ENCODE assay signal across 8 mouse cellular contexts in the genomic region with DNA sequence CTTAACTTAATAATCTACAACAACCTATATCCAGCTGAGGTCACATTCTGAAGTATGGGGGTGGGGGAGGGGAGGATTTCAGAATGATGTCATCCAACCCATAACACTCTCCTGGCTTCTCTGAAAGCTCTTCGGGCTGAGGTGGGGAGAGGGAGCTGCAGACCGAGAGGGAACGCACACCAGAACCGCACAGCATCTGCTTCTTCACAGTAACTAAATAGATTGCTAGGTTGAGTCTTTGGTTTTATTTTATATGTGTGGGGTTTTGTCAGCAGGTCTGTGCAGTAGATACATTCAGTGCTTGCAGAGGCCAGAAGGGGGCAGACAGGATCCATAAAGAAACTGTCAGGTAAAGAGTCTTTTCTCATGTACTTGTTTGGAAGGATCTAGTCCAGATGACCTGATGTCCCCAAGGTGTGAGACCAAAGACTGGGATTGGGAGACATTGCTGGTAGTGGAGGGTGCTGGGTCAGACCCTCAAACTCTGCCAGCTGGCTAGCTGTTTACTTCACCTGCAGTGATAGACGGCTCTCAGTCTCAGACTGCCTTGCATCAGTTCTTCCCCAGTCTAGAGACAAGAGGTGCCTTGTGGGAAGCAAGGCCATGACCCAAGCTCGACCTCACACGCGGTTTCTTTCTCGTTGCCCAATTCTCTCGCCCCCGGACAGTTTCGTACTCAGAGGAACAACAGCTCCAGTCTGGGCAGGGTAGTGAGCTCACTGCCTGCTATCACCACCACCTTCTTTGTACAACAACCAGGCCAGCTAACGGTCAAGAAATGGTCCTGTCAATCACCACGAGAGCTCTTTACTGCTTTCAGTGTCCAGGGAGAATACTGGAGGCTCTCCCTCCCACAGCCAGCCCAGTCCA.
DNase-seq lines count a peak whose midpoint lies in the region; ATAC-seq and TF ChIP-seq lines count a peak whose summit lies in the region.

No protein-coding gene starts in this region.

- H3K27ac ChIP-seq in liver, embryonic 12.5 days, result no peak overlapping the region
- H3K27ac ChIP-seq in hindbrain, embryonic 14.5 days, result no peak overlapping the region
- H3K27ac ChIP-seq in liver, embryonic 14.5 days, result no peak overlapping the region
- no peak overlapping the region; the same call in 1 of the 2 replicates for H3K27ac ChIP-seq in stomach, postnatal 0 days (replicated peaks)

- no peak overlapping the region for H3K4me3 ChIP-seq in liver, embryonic 12.5 days
- H3K4me3 ChIP-seq in hindbrain, embryonic 14.5 days (replicated peaks; ENCODE audit: low read length), result no peak overlapping the region
- H3K4me3 ChIP-seq in liver, embryonic 14.5 days (ENCODE audit: insufficient read depth in 1 of 2, low read depth in 2 of 2, low read length in 2 of 2), result no peak overlapping the region
- no peak overlapping the region for H3K4me3 ChIP-seq in stomach, postnatal 0 days (ENCODE audit: low read depth, low read length)

- no peak for ATAC-seq in liver, embryonic 12.5 days
- 0 out of 2 replicates have a peak, but pooled peaks have one; percentile 27 for ATAC-seq in common myeloid progenitor, adult 5-6 weeks (replicated peaks; ENCODE audit: low read depth, poor library complexity, severe bottlenecking)
- peak; percentile 39 for ATAC-seq in hindbrain, embryonic 14.5 days (ENCODE audit: low FRiP score)
- no peak for ATAC-seq in liver, embryonic 14.5 days (ENCODE audit: insufficient read depth)
- peak; percentile 30; the same call in 1 of the 2 replicates for ATAC-seq in stomach, postnatal 0 days (ENCODE audit: low FRiP score, low TSS enrichment)

- no peaks in the 10 kb centered on the region for H3K4me1 ChIP-seq in liver, embryonic 12.5 days
- no peaks in the 10 kb centered on the region for H3K4me1 ChIP-seq in hindbrain, embryonic 14.5 days (replicated peaks; ENCODE audit: control insufficient read depth, insufficient read depth, low read length)
- H3K4me1 ChIP-seq in liver, embryonic 14.5 days (replicated peaks; ENCODE audit: control insufficient read depth in 2 of 2, insufficient read depth in 2 of 2, low read length in 1 of 2), result peaks cover 0 to 3% of the 10 kb centered on the region in 2 experiments; a peak in 1 of 4 replicates
- H3K4me1 ChIP-seq in stomach, postnatal 0 days (replicated peaks; ENCODE audit: control insufficient read depth, insufficient read depth), result peaks cover 5% of the 10 kb centered on the region

- DNase-seq in liver, result peak; percentile 27
- DNase-seq in hindbrain, embryonic 14.5 days (ENCODE audit: low spot score), result no peak
- no peak for DNase-seq in liver, embryonic 14.5 days (ENCODE audit: low read depth in 3 of 3, low spot score in 3 of 3)
- peak; percentile 30 for DNase-seq in stomach, postnatal 0 days (ENCODE audit: low spot score)
- DNase-seq in cerebellum, postnatal 25 days, result no peak
- DNase-seq in adrenal gland, postnatal 25 days, result no peak

- no peaks in the 10 kb centered on the region for H3K27me3 ChIP-seq in liver, embryonic 12.5 days (replicated peaks)
- H3K27me3 ChIP-seq in hindbrain, embryonic 14.5 days (ENCODE audit: control insufficient read depth, insufficient read depth, low read length), result no peaks in the 10 kb centered on the region
- no peaks in the 10 kb centered on the region for H3K27me3 ChIP-seq in liver, embryonic 14.5 days (ENCODE audit: control insufficient read depth, insufficient read depth, low read length)
- H3K27me3 ChIP-seq in stomach, postnatal 0 days (ENCODE audit: control insufficient read depth, insufficient read depth, low read length), result no peaks in the 10 kb centered on the region

- no peaks in the 10 kb centered on the region for H3K9me3 ChIP-seq in liver, embryonic 12.5 days (replicated peaks)
- H3K9me3 ChIP-seq in hindbrain, embryonic 14.5 days (ENCODE audit: control insufficient read depth, low read length), result no peaks in the 10 kb centered on the region
- no peaks in the 10 kb centered on the region for H3K9me3 ChIP-seq in liver, embryonic 14.5 days (ENCODE audit: control insufficient read depth, low read length)
- no peaks in the 10 kb centered on the region for H3K9me3 ChIP-seq in stomach, postnatal 0 days (ENCODE audit: control insufficient read depth, low read length)

- no peaks in the 10 kb centered on the region for H3K36me3 ChIP-seq in liver, embryonic 12.5 days
- H3K36me3 ChIP-seq in hindbrain, embryonic 14.5 days (replicated peaks; ENCODE audit: control insufficient read depth, insufficient read depth), result no peaks in the 10 kb centered on the region
- H3K36me3 ChIP-seq in liver, embryonic 14.5 days (replicated peaks; ENCODE audit: control insufficient read depth, insufficient read depth, low read depth), result no peaks in the 10 kb centered on the region
- no peaks in the 10 kb centered on the region for H3K36me3 ChIP-seq in stomach, postnatal 0 days (ENCODE audit: control insufficient read depth, insufficient read depth, low read length)

- TF ChIP-seq EP300 in liver, embryonic 14.5 days (IDR thresholded peaks at IDR 0.05; ENCODE audit: low read depth), result no peak
- TF ChIP-seq EP300 in stomach, postnatal 0 days (optimal IDR thresholded peaks at IDR 0.05), result no peak

- H3K4me2 ChIP-seq in liver, embryonic 12.5 days, result no peak overlapping the region
- no peak overlapping the region for H3K4me2 ChIP-seq in hindbrain, embryonic 14.5 days (replicated peaks)
- H3K4me2 ChIP-seq in liver, embryonic 14.5 days (ENCODE audit: low read depth), result no peak overlapping the region
- H3K4me2 ChIP-seq in stomach, postnatal 0 days (replicated peaks; ENCODE audit: low read depth), result no peak overlapping the region

- peak; percentile 33; the same call in 1 of the 2 replicates for TF ChIP-seq CTCF in liver, embryonic 14.5 days (IDR thresholded peaks at IDR 0.05; ENCODE audit: low read depth)
- TF ChIP-seq CTCF in stomach, postnatal 0 days (IDR thresholded peaks at IDR 0.05; ENCODE audit: low read depth), result peak; percentile 67

- H3K9ac ChIP-seq in liver, embryonic 12.5 days, result no peak overlapping the region
- H3K9ac ChIP-seq in hindbrain, embryonic 14.5 days, result no peak overlapping the region
- no peak overlapping the region for H3K9ac ChIP-seq in liver, embryonic 14.5 days (replicated peaks)
- H3K9ac ChIP-seq in stomach, postnatal 0 days (ENCODE audit: low read length), result no peak overlapping the region

- 52% methylated on average over 14 of the region's 14 CpGs for WGBS in liver, embryonic 12.5 days (ENCODE audit: insufficient replicate concordance)
- WGBS in hindbrain, embryonic 14.5 days, result 68% methylated on average over 14 of the region's 14 CpGs
- WGBS in liver, embryonic 14.5 days (ENCODE audit: insufficient replicate concordance), result 42% methylated on average over 14 of the region's 14 CpGs
- WGBS in stomach, postnatal 0 days, result 64% methylated on average over 14 of the region's 14 CpGs

Comparison
In these comparisons a context has a peak if more than half of its experiments do, and no peak if none do; other contexts are left out.
1. DNase-seq: peak in liver (single experiment) and stomach, postnatal 0 days (single experiment); none in hindbrain, embryonic 14.5 days (single experiment), liver, embryonic 14.5 days (0 of 3), cerebellum, postnatal 25 days (0 of 2) and adrenal gland, postnatal 25 days (single experiment).
2. ATAC-seq: peak in common myeloid progenitor, adult 5-6 weeks (single experiment), hindbrain, embryonic 14.5 days (single experiment) and stomach, postnatal 0 days (single experiment); none in liver, embryonic 12.5 days (single experiment) and liver, embryonic 14.5 days (single experiment).